In the genomic region with DNA sequence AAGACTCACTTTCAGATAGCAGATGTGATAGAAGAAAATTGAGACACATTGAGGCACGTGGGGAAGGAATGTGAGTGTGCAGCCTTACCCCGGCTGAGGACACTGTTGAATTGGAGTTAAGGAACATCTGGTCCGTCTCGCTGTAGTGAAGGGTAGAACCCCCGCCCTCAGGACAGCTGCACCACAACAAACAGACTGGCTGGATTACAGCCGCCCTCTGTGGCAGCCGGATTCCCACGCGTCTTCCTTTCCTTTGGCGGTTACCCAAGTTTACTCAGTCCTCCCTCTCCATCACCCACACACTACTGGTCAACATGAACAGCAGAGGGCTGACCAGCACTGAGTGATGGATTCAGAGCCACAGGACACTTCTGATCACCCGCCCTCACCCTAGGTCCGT, we compare ENCODE assay signal across 9 mouse cellular contexts.
DNase-seq lines count a peak whose midpoint lies in the region; ATAC-seq lines count a peak whose summit lies in the region.
"Had no signal": no experiment of that assay in that cellular context is flagged by ENCODE, and none has a peak within 500 bp of the region (broad histone marks: within the 10 kb centered on the region; RNA-seq: fewer than 3 reads in every experiment).

No protein-coding gene starts in this region.

- H3K36me3 ChIP-seq in midbrain, embryonic 14.5 days (ENCODE audit: control insufficient read depth, insufficient read depth, low read length): no peaks in the 10 kb centered on the region
- no peaks in the 10 kb centered on the region for H3K36me3 ChIP-seq in midbrain, embryonic 11.5 days (ENCODE audit: control insufficient read depth, insufficient read depth, low read length)
- H3K36me3 ChIP-seq: liver, embryonic 13.5 days had no signal

- H3K9ac ChIP-seq in midbrain, embryonic 14.5 days (replicated peaks; ENCODE audit: low read length): no peak overlapping the region
- no peak overlapping the region for H3K9ac ChIP-seq in midbrain, embryonic 11.5 days (ENCODE audit: low read length)
- H3K9ac ChIP-seq: liver, embryonic 13.5 days had no signal

- H3K27me3 ChIP-seq in midbrain, embryonic 14.5 days (ENCODE audit: control insufficient read depth, insufficient read depth, low read length): no peaks in the 10 kb centered on the region
- H3K27me3 ChIP-seq in midbrain, embryonic 11.5 days (ENCODE audit: control insufficient read depth, insufficient read depth, low read length): no peaks in the 10 kb centered on the region
- H3K27me3 ChIP-seq: liver, embryonic 13.5 days had no signal

- DNase-seq in midbrain, embryonic 14.5 days: no peak
- DNase-seq in midbrain, embryonic 11.5 days (ENCODE audit: low spot score, missing footprints): no peak
- DNase-seq in heart, adult 8-10 months (ENCODE audit: low spot score): peak; percentile 70
- peak; percentile 62 for DNase-seq in kidney, postnatal 14 days
- peak; percentile 72 for DNase-seq in skeletal muscle tissue, adult 2 months (ENCODE audit: low read depth, low spot score)
- DNase-seq in adrenal gland, adult 18-20 months (ENCODE audit: low spot score in 2 of 2): no peak
- DNase-seq in cerebellum, adult 9-11 months: no peak
- DNase-seq in cerebellum, postnatal 14 days: no peak
- DNase-seq: liver, embryonic 13.5 days had no signal

- no peak overlapping the region for H3K4me2 ChIP-seq in midbrain, embryonic 14.5 days (ENCODE audit: low read length)
- no peak overlapping the region for H3K4me2 ChIP-seq in midbrain, embryonic 11.5 days
- H3K4me2 ChIP-seq: liver, embryonic 13.5 days had no signal

- no peak overlapping the region for H3K27ac ChIP-seq in midbrain, embryonic 14.5 days (replicated peaks; ENCODE audit: low read depth, low read length)
- H3K27ac ChIP-seq in midbrain, embryonic 11.5 days (ENCODE audit: low read depth, low read length): no peak overlapping the region
- H3K27ac ChIP-seq: liver, embryonic 13.5 days had no signal

- 85% methylated on average over 12 of the region's 12 CpGs for WGBS in midbrain, embryonic 14.5 days
- WGBS in midbrain, embryonic 11.5 days: 88% methylated on average over 12 of the region's 12 CpGs

- H3K4me1 ChIP-seq in midbrain, embryonic 14.5 days (ENCODE audit: control insufficient read depth, insufficient read depth, low read length): no peaks in the 10 kb centered on the region
- H3K4me1 ChIP-seq in midbrain, embryonic 11.5 days (ENCODE audit: control insufficient read depth, insufficient read depth, low read length): no peaks in the 10 kb centered on the region
- H3K4me1 ChIP-seq: liver, embryonic 13.5 days had no signal

- no peaks in the 10 kb centered on the region for H3K9me3 ChIP-seq in midbrain, embryonic 14.5 days (ENCODE audit: control insufficient read depth, low read length)
- no peaks in the 10 kb centered on the region for H3K9me3 ChIP-seq in midbrain, embryonic 11.5 days (ENCODE audit: control insufficient read depth, low read length)
- H3K9me3 ChIP-seq: liver, embryonic 13.5 days had no signal

- 0 out of 2 replicates have a peak, but pooled peaks have one; percentile 24 for ATAC-seq in midbrain, embryonic 14.5 days (ENCODE audit: low FRiP score, low TSS enrichment)
- no peak; the same call in 1 of the 2 replicates for ATAC-seq in midbrain, embryonic 11.5 days (ENCODE audit: low FRiP score)

- H3K4me3 ChIP-seq in midbrain, embryonic 14.5 days (replicated peaks; ENCODE audit: low read depth, low read length): no peak overlapping the region
- no peak overlapping the region for H3K4me3 ChIP-seq in midbrain, embryonic 11.5 days (ENCODE audit: low read depth, low read length)
- H3K4me3 ChIP-seq: liver, embryonic 13.5 days had no signal

Comparison
In these comparisons a context has a peak if more than half of its experiments do, and no peak if none do; other contexts are left out.
1. DNase-seq: peak in heart, adult 8-10 months (single experiment), kidney, postnatal 14 days (single experiment) and skeletal muscle tissue, adult 2 months (single experiment); none in midbrain, embryonic 14.5 days (single experiment), midbrain, embryonic 11.5 days (single experiment), adrenal gland, adult 18-20 months (0 of 2), cerebellum, adult 9-11 months (single experiment) and cerebellum, postnatal 14 days (0 of 2).